Mouse (Mus musculus) intestine, postnatal 0 days (tissue): ENCODE results near the gene Wdr26. TPM values are rescaled to one million over a fixed set of nuclear protein-coding genes. Genes with fewer than 3 reads are reported as not detected.

Source experiments
- ATAC-seq: fragments of 200-750 bp; cut with Nextera tagmentation; 2 replicates; pipeline ENCODE4 v1.8.0; 2017; ENCODE audit warnings: mild to moderate bottlenecking, moderate TSS enrichment, moderate library complexity
- H3K27ac ChIP-seq: fragments of 300-500 bp; sonication (generic); 2 replicates; pipeline ENCODE4 v1.5.1; 2014; ENCODE audit warnings: mild to moderate bottlenecking, low read depth, low read length, moderate library complexity
- H3K27me3 ChIP-seq: fragments of 300-500 bp; sonication (generic); replicated peaks from 2 replicates; pipeline ENCODE4 v1.6.1; 2014; ENCODE audit warnings: low read length, mixed read lengths; ENCODE audit not compliant: control insufficient read depth, insufficient read depth
- H3K36me3 ChIP-seq: fragments of 300-500 bp; sonication (generic); 2 replicates; pipeline ENCODE4 v1.6.1; 2014; ENCODE audit warnings: mild to moderate bottlenecking, moderate library complexity; ENCODE audit not compliant: control insufficient read depth, insufficient read depth
- H3K4me1 ChIP-seq: fragments of 300-500 bp; sonication (generic); replicated peaks from 2 replicates; pipeline ENCODE4 v1.6.1; 2014; ENCODE audit warnings: antibody characterized with exemption, low read length, mixed read lengths; ENCODE audit not compliant: control insufficient read depth, insufficient read depth
- H3K4me2 ChIP-seq: fragments of 300-500 bp; sonication (generic); replicated peaks from 2 replicates; pipeline ENCODE4 v1.6.1; 2014; ENCODE audit warnings: low read depth, mild to moderate bottlenecking, moderate library complexity
- H3K4me3 ChIP-seq: fragments of 300-500 bp; sonication (generic); 2 replicates; pipeline ENCODE4 v1.5.1; 2014; ENCODE audit warnings: low read depth, low read length
- H3K9ac ChIP-seq: fragments of 300-500 bp; sonication (generic); 2 replicates; pipeline ENCODE4 v1.6.1; 2014; ENCODE audit warnings: mild to moderate bottlenecking, low read depth, low read length
- H3K9me3 ChIP-seq: fragments of 300-500 bp; sonication (generic); 2 replicates; pipeline ENCODE4 v1.6.1; 2016; ENCODE audit warnings: mixed run types; ENCODE audit not compliant: control insufficient read depth
- CTCF ChIP-seq: sonication (generic); IDR thresholded peaks from 2 replicates; pipeline ENCODE4 v1.5.1; 2016; ENCODE audit warnings: low read depth, mild to moderate bottlenecking, control low read depth, antibody characterized with exemption, moderate library complexity
- WGBS: fragments of 180-500 bp; shearing (Covaris S2); extraction: QIAGEN DNeasy Blood & Tissue Kit; methylation state at CpG from one replicate; pipeline ENCODE4 v1.1.7; 2014; 5-methylcytosine and 5-hydroxymethylcytosine counted together
- polyA plus RNA-seq: library from polyadenylated mRNA; unstranded; fragments of >200 nt; fragmentation: Nextera tagmentation; extraction: Ambion mirVana; gene quantifications from 2 replicates; pipeline ENCODE4 v1.2.1, GENCODE M21; 2015

Gene Wdr26
- polyA plus RNA-seq, 1 experiment from 2014 or later = 29.3 TPM

- no peak overlapping the region for H3K27ac ChIP-seq
- no peaks in the 10 kb centered on the region for H3K9me3 ChIP-seq
- no peak overlapping the region for H3K4me2 ChIP-seq
- H3K9ac ChIP-seq = no peak overlapping the region
- peaks cover 66% of the 10 kb centered on the region for H3K36me3 ChIP-seq
- no peaks in the 10 kb centered on the region for H3K27me3 ChIP-seq
- WGBS = 89% methylated on average over 4 of the region's 4 CpGs
- no peak for ATAC-seq
- H3K4me3 ChIP-seq = no peak overlapping the region
- no peaks in the 10 kb centered on the region for H3K4me1 ChIP-seq
- no peak for TF ChIP-seq CTCF
Observed at GRCm38 (mm10) chr1:181199446-181199845, 12.4 kb downstream of the Wdr26 start.

- Histone ChIP-seq H3K27me3 (no peaks in the 10 kb centered on the region), H3K4me2 (no peak overlapping the region), H3K9ac (no peak overlapping the region), H3K9me3 (no peaks in the 10 kb centered on the region), H3K4me1 (no peaks in the 10 kb centered on the region), H3K27ac (no peak overlapping the region), H3K4me3 (no peak overlapping the region), H3K36me3 (peaks cover 68% of the 10 kb centered on the region)
- no peak for TF ChIP-seq CTCF
- 96% methylated on average over 4 of the region's 4 CpGs for WGBS
- ATAC-seq = no peak
Observed at GRCm38 (mm10) chr1:181188925-181189324, 22.9 kb downstream of the Wdr26 start.

- H3K4me1 ChIP-seq = no peaks in the 10 kb centered on the region
- H3K4me2 ChIP-seq = no peak overlapping the region
- ATAC-seq = no peak
- no peak overlapping the region for H3K27ac ChIP-seq
- 56% methylated on average over 8 of the region's 8 CpGs for WGBS
- no peak overlapping the region for H3K4me3 ChIP-seq
- H3K27me3 ChIP-seq = no peaks in the 10 kb centered on the region
- no peak for TF ChIP-seq CTCF
- H3K36me3 ChIP-seq = peaks cover 31% of the 10 kb centered on the region
- no peak overlapping the region for H3K9ac ChIP-seq
- H3K9me3 ChIP-seq = no peaks in the 10 kb centered on the region
Observed at GRCm38 (mm10) chr1:181170210-181170609, 41.6 kb downstream of the Wdr26 start.

- TF ChIP-seq CTCF = no peak
- 71% methylated on average over 3 of the region's 3 CpGs for WGBS
- ATAC-seq = no peak
Observed at GRCm38 (mm10) chr1:181168377-181168776, 43.4 kb downstream of the Wdr26 start.

GRCm38 (mm10) chr1:181167816-181168215, 44.0 kb downstream of the Wdr26 start:
- peaks cover 44% of the 10 kb centered on the region for H3K36me3 ChIP-seq
- ATAC-seq = no peak
- no peaks in the 10 kb centered on the region for H3K9me3 ChIP-seq
- WGBS = 74% methylated on average over 2 of the region's 2 CpGs
- no peak overlapping the region for H3K4me3 ChIP-seq
- no peaks in the 10 kb centered on the region for H3K27me3 ChIP-seq
- no peak overlapping the region for H3K4me2 ChIP-seq
- TF ChIP-seq CTCF = no peak
- H3K4me1 ChIP-seq = no peaks in the 10 kb centered on the region
- no peak overlapping the region for H3K27ac ChIP-seq
- H3K9ac ChIP-seq = no peak overlapping the region

More at GRCm38 (mm10) chr1:181168377-181168776, 43.4 kb downstream of the Wdr26 start:
- Histone ChIP-seq H3K36me3 (peaks cover 41% of the 10 kb centered on the region), H3K4me1 (no peaks in the 10 kb centered on the region), H3K27me3 (no peaks in the 10 kb centered on the region), H3K4me3 (no peak overlapping the region), H3K4me2 (no peak overlapping the region), H3K9me3 (no peaks in the 10 kb centered on the region), H3K27ac (no peak overlapping the region), H3K9ac (no peak overlapping the region)

GRCm38 (mm10) chr1:181151541-181151940, 60.3 kb downstream of the Wdr26 start:
- Histone ChIP-seq H3K27ac (no peak overlapping the region), H3K4me1 (no peaks in the 10 kb centered on the region; the same call in 1 of the 2 replicates), H3K36me3 (0 out of 2 replicates have a peak, but pooled peaks cover 4% of the 10 kb centered on the region), H3K9ac (peak overlapping the region; percentile 79; the same call in 1 of the 2 replicates), H3K4me3 (peak overlapping the region; percentile 80), H3K4me2 (peak overlapping the region; percentile 83), H3K9me3 (no peaks in the 10 kb centered on the region), H3K27me3 (no peaks in the 10 kb centered on the region)
- no peak for TF ChIP-seq CTCF
- ATAC-seq = no peak
- 13% methylated on average over 5 of the region's 5 CpGs for WGBS
